In the genomic region with DNA sequence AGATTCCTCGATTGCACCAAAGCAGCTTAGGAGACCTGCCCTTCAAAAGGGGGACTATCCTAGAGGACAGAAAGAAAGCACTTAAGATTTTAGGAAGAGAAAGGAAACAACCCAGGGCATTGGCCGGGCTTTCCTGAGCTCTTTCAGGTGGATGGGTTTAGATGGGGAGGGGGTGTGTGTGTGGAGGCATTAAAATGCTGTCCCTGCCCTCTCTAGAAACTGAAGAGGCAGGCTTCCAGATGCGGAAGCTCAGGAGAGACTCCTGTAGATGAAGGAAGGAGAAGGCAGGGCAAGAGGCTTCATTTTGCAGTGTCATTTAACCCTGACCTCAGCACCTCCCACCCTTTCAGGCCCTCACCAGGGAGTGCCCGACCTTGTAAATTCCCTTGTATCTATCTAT, we compare ENCODE assay signal across 8 mouse cellular contexts.
DNase-seq lines count a peak whose midpoint lies in the region; ATAC-seq and TF ChIP-seq lines count a peak whose summit lies in the region.
"Had no signal": no experiment of that assay in that cellular context is flagged by ENCODE, and none has a peak within 500 bp of the region (broad histone marks: within the 10 kb centered on the region; RNA-seq: fewer than 3 reads in every experiment).

No protein-coding gene starts in this region.

- no peak for ATAC-seq in lung, embryonic 16.5 days (ENCODE audit: low read depth)
- ATAC-seq in intestine, postnatal 0 days, result no peak
- ATAC-seq in stomach, embryonic 15.5 days (ENCODE audit: insufficient read depth, low FRiP score, low read depth), result no peak

- H3K27ac ChIP-seq in lung, embryonic 16.5 days (ENCODE audit: low read length), result no peak overlapping the region
- H3K27ac ChIP-seq in forebrain, embryonic 10.5 days, result peak overlapping the region; percentile 58; the same call in 1 of the 2 replicates
- H3K27ac ChIP-seq in intestine, postnatal 0 days (ENCODE audit: low read depth, low read length), result no peak overlapping the region
- no peak overlapping the region for H3K27ac ChIP-seq in stomach, embryonic 15.5 days

- H3K4me3 ChIP-seq in lung, embryonic 16.5 days (ENCODE audit: low read length), result peak overlapping the region; percentile 36
- H3K4me3 ChIP-seq in forebrain, embryonic 10.5 days, result peak overlapping the region; percentile 58
- H3K4me3 ChIP-seq in intestine, postnatal 0 days (ENCODE audit: low read depth, low read length), result peak overlapping the region; percentile 17; the same call in 1 of the 2 replicates
- H3K4me3 ChIP-seq in stomach, embryonic 15.5 days (replicated peaks), result peak overlapping the region; percentile 45

- H3K9me3 ChIP-seq in lung, embryonic 16.5 days (ENCODE audit: control insufficient read depth, low read length), result no peaks in the 10 kb centered on the region
- no peaks in the 10 kb centered on the region for H3K9me3 ChIP-seq in forebrain, embryonic 10.5 days
- no peaks in the 10 kb centered on the region for H3K9me3 ChIP-seq in intestine, postnatal 0 days (ENCODE audit: control insufficient read depth)
- H3K9me3 ChIP-seq in stomach, embryonic 15.5 days, result no peaks in the 10 kb centered on the region

- H3K9ac ChIP-seq in lung, embryonic 16.5 days (ENCODE audit: low read length), result 0 out of 2 replicates have a peak overlapping the region, but pooled peaks have one; percentile 4
- no peak overlapping the region for H3K9ac ChIP-seq in intestine, postnatal 0 days (ENCODE audit: low read depth, low read length)
- H3K9ac ChIP-seq in stomach, embryonic 15.5 days, result no peak overlapping the region

- H3K36me3 ChIP-seq in lung, embryonic 16.5 days (ENCODE audit: control insufficient read depth, insufficient read depth, low read length), result no peaks in the 10 kb centered on the region
- no peaks in the 10 kb centered on the region for H3K36me3 ChIP-seq in forebrain, embryonic 10.5 days (replicated peaks)
- no peaks in the 10 kb centered on the region for H3K36me3 ChIP-seq in intestine, postnatal 0 days (ENCODE audit: control insufficient read depth, insufficient read depth)
- H3K36me3 ChIP-seq in stomach, embryonic 15.5 days, result no peaks in the 10 kb centered on the region

- 7% methylated on average over 4 of the region's 4 CpGs for WGBS in lung, embryonic 16.5 days
- 2% methylated on average over 4 of the region's 4 CpGs for WGBS in forebrain, embryonic 10.5 days
- WGBS in intestine, postnatal 0 days, result 3% methylated on average over 4 of the region's 4 CpGs
- WGBS in stomach, embryonic 15.5 days, result 4% methylated on average over 4 of the region's 4 CpGs

- TF ChIP-seq CTCF in intestine, postnatal 0 days (IDR thresholded peaks at IDR 0.05; ENCODE audit: low read depth), result no peak

- no peak for DNase-seq in lung, postnatal 4 days
- DNase-seq in forebrain, embryonic 10.5 days (ENCODE audit: extremely low spot score, low spot score), result no peak
- no peak for DNase-seq in cerebellum, postnatal 14 days
- no peak for DNase-seq in gastrocnemius, postnatal 4 days (ENCODE audit: low spot score in 2 of 2)
- DNase-seq: kidney, adult 2 months had no signal

- peaks cover 16% of the 10 kb centered on the region for H3K27me3 ChIP-seq in lung, embryonic 16.5 days (ENCODE audit: control insufficient read depth, insufficient read depth, low read depth, low read length)
- peaks cover 28% of the 10 kb centered on the region for H3K27me3 ChIP-seq in forebrain, embryonic 10.5 days (ENCODE audit: poor library complexity, severe bottlenecking)
- H3K27me3 ChIP-seq in intestine, postnatal 0 days (replicated peaks; ENCODE audit: control insufficient read depth, insufficient read depth, low read length), result peaks cover 15% of the 10 kb centered on the region; the same call in 1 of the 2 replicates
- peaks cover 11% of the 10 kb centered on the region; the same call in 1 of the 2 replicates for H3K27me3 ChIP-seq in stomach, embryonic 15.5 days (replicated peaks)

- peaks cover 7% of the 10 kb centered on the region; the same call in 1 of the 2 replicates for H3K4me1 ChIP-seq in lung, embryonic 16.5 days (replicated peaks; ENCODE audit: control insufficient read depth, insufficient read depth, low read length)
- H3K4me1 ChIP-seq in forebrain, embryonic 10.5 days, result peaks cover 17% of the 10 kb centered on the region
- no peaks in the 10 kb centered on the region for H3K4me1 ChIP-seq in intestine, postnatal 0 days (replicated peaks; ENCODE audit: control insufficient read depth, insufficient read depth, low read length)
- H3K4me1 ChIP-seq in stomach, embryonic 15.5 days, result peaks cover 8% of the 10 kb centered on the region; the same call in 1 of the 2 replicates

- peak overlapping the region; percentile 47 for H3K4me2 ChIP-seq in lung, embryonic 16.5 days (ENCODE audit: low read depth, low read length)
- H3K4me2 ChIP-seq in intestine, postnatal 0 days (replicated peaks; ENCODE audit: low read depth), result peak overlapping the region; percentile 52
- H3K4me2 ChIP-seq in stomach, embryonic 15.5 days, result peak overlapping the region; percentile 71
